Mouse (Mus musculus): ENCODE measurements around the gene Gnai2. TPM values are rescaled to one million over a fixed set of nuclear protein-coding genes. Genes with fewer than 3 reads are reported as not detected.

Gene Gnai2
- polyA plus RNA-seq, 1 experiment from 2014 or later, result 299 TPM

DNA sequence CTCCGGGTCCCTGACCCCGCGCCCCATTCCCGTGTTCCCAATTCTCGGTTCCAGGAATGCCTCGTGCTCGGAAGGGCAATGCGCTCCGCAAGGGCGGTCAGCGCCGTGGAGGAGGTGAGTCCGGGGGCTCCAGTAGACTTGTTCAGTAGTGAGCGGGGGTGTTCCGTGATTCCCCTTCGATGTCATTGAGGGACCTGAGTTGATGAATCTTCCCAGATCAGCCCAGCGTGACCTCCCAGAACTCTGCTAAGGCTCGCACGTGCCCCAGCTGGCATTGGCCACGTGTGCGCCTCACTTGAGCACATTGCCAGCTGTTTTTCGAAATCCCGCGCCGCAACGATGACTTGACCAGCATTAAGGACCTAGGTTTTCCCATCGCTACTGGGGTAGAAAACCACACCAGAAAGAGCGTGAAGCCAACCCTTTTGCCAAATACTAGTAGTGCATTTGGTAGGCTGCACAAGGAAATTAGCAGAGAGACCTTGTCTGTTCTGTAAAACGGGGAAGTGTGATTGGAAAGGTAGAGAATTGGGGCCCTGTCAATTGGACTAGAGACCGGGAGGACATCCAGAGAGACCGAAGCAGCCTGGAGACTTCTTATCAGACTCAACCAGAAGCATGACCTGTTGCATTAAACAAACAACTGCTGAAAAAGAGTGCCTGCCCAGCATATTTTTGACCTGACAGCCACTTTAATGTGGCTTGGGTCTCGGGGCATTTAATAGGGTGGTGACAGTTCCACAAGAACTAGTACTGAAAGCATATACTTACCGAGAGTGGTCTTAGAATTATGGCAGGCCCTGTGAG, 47.1 kb downstream of the Gnai2 start:
- H3K36me3 ChIP-seq (replicated peaks), result peaks cover 7% of the 10 kb centered on the region; the same call in 1 of the 2 replicates
- H3K9me3 ChIP-seq, result no peaks in the 10 kb centered on the region
- H3K4me1 ChIP-seq, result peaks cover 14% of the 10 kb centered on the region
- 7% methylated on average over 33 of the region's 33 CpGs for WGBS
- H3K4me2 ChIP-seq, result peak overlapping the region; percentile 65
- H3K4me3 ChIP-seq, result peak overlapping the region; percentile 60
- no peak; the same call in 1 of the 2 replicates for ATAC-seq (replicated peaks)
- H3K27ac ChIP-seq, result no peak overlapping the region
- H3K9ac ChIP-seq, result peak overlapping the region; percentile 46
- H3K27me3 ChIP-seq (replicated peaks), result no peaks in the 10 kb centered on the region

- peak within 1 kb of the TSS; percentile 46 for H3K9ac ChIP-seq
- ATAC-seq (replicated peaks), result peak; percentile 96
- 15% methylated on average over 46 of the region's 46 CpGs for WGBS
These were observed 48.0 kb downstream of the Gnai2 start, which contains the start of gene Ifrd2 for GRCm38 (mm10) chr9:107586974-107587832. Ifrd2 (plus strand) TSS chr9:107587642.

DNA sequence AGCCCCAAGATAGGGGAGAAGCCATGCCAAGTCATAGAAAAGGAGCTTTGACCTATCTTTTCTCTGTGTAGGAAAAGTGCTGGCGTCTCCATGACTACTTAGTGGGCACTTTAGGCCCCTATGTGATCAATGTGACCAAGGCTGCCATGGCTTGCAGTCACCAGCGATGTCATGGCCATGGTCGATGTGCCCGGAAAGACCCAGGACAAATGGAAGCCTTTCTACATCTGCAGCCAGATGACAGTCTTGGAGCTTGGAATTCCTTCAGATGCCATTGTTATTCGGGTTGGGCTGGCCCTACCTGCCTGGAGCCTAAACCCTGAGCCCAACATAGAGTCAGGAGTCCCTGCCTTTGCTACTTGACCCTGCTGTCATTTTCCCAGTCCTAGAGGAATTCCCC, 48.7 kb downstream of the Gnai2 start:
- H3K4me2 ChIP-seq, result no peak overlapping the region
- WGBS, result 89% methylated on average over 5 of the region's 5 CpGs
- no peak for ATAC-seq (replicated peaks)

More at GRCm38 (mm10) chr9:107586974-107587832, 48.0 kb downstream of the Gnai2 start, which contains the start of gene Ifrd2:
- Histone ChIP-seq H3K36me3 (replicated peaks) (peaks cover 7% of the 10 kb centered on the region; the same call in 1 of the 2 replicates), H3K27ac (no peak within 1 kb of the TSS), H3K4me1 (peaks cover 16% of the 10 kb centered on the region), H3K4me3 (peak within 1 kb of the TSS; percentile 60), H3K9me3 (no peaks in the 10 kb centered on the region), H3K4me2 (peak within 1 kb of the TSS; percentile 65), H3K27me3 (replicated peaks) (no peaks in the 10 kb centered on the region)

DNA sequence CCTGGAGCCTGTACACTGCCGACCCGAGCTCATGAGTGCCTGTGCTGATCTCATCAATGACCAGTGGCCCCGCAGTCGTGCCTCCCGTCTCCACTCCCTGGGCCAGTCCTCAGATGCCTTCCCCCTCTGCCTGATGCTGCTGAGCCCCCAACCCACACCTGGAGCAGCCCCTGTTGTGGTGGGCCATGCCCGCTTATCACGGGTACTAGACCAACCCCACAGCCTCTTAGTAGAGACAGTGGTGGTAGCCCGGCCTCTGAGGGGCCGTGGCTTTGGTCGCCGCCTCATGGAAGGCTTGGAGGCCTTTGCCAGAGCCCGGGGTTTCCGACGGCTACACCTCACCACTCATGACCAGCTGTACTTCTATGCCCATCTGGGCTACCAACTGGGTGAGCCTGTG, 52.0 kb downstream of the Gnai2 start:
- Histone ChIP-seq H3K27ac (no peak overlapping the region), H3K4me3 (no peak overlapping the region), H3K9ac (no peak overlapping the region), H3K36me3 (replicated peaks) (no peaks in the 10 kb centered on the region), H3K27me3 (replicated peaks) (no peaks in the 10 kb centered on the region), H3K9me3 (no peaks in the 10 kb centered on the region), H3K4me2 (no peak overlapping the region), H3K4me1 (peaks cover 35% of the 10 kb centered on the region)
- no peak for ATAC-seq (replicated peaks)
- WGBS, result 93% methylated on average over 14 of the region's 14 CpGs

More for the DNA sequence above, 48.7 kb downstream of the Gnai2 start:
- Histone ChIP-seq H3K36me3 (replicated peaks) (peaks cover 6% of the 10 kb centered on the region; the same call in 1 of the 2 replicates), H3K9ac (no peak overlapping the region), H3K9me3 (no peaks in the 10 kb centered on the region), H3K4me3 (no peak overlapping the region), H3K27ac (no peak overlapping the region), H3K27me3 (replicated peaks) (no peaks in the 10 kb centered on the region), H3K4me1 (peaks cover 23% of the 10 kb centered on the region)

- no peak overlapping the region for H3K4me3 ChIP-seq
- no peaks in the 10 kb centered on the region for H3K36me3 ChIP-seq (replicated peaks)
- no peak for ATAC-seq (replicated peaks)
- H3K27ac ChIP-seq, result no peak overlapping the region
- H3K27me3 ChIP-seq (replicated peaks), result no peaks in the 10 kb centered on the region
- no peak overlapping the region for H3K9ac ChIP-seq
- H3K9me3 ChIP-seq, result no peaks in the 10 kb centered on the region
- peaks cover 32% of the 10 kb centered on the region for H3K4me1 ChIP-seq
- no peak overlapping the region for H3K4me2 ChIP-seq
- 88% methylated on average over 7 of the region's 7 CpGs for WGBS
These were observed 52.6 kb downstream of the Gnai2 start for GRCm38 (mm10) chr9:107582509-107583062.

DNA sequence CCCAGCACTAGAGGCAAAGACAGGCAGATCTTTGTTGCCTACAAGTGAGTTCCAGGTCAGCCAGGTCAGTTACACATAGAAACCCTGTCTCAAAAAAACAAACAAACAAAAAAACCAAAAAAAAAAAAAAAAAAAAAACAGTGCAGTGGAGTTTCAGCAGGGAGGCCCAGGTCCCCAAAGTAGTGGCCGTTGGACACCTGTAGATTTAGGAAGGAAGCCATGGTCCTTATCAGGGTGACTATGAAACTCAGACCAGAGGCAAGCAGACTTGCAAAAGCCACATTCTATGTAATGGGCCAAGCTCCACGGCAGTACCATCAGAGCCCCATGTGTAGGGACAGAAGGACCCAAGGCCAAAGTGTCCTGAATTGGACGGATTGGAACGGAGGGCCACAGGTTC, 53.6 kb downstream of the Gnai2 start:
- peak overlapping the region; percentile 96 for H3K4me2 ChIP-seq
- peaks cover 34% of the 10 kb centered on the region for H3K4me1 ChIP-seq
- WGBS, result 76% methylated on average over 4 of the region's 4 CpGs
- peak overlapping the region; percentile 82; the same call in 1 of the 2 replicates for H3K27ac ChIP-seq
- peak overlapping the region; percentile 68 for H3K9ac ChIP-seq
- H3K27me3 ChIP-seq (replicated peaks), result no peaks in the 10 kb centered on the region
- H3K36me3 ChIP-seq (replicated peaks), result no peaks in the 10 kb centered on the region
- H3K9me3 ChIP-seq, result no peaks in the 10 kb centered on the region
- H3K4me3 ChIP-seq, result peak overlapping the region; percentile 57
- no peak for ATAC-seq (replicated peaks)

- peak within 1 kb of the TSS; percentile 96 for H3K4me2 ChIP-seq
- peak within 1 kb of the TSS; percentile 57 for H3K4me3 ChIP-seq
- H3K36me3 ChIP-seq (replicated peaks), result no peaks in the 10 kb centered on the region
- peak; percentile 77 for ATAC-seq (replicated peaks)
- no peaks in the 10 kb centered on the region for H3K9me3 ChIP-seq
- peaks cover 34% of the 10 kb centered on the region for H3K4me1 ChIP-seq
- peak within 1 kb of the TSS; percentile 68 for H3K9ac ChIP-seq
- H3K27me3 ChIP-seq (replicated peaks), result no peaks in the 10 kb centered on the region
- peak within 1 kb of the TSS; percentile 82 for H3K27ac ChIP-seq
- under 1% methylated on average over 32 of the region's 32 CpGs for WGBS
These were observed 54.5 kb downstream of the Gnai2 start, which contains the start of gene Hyal3 for GRCm38 (mm10) chr9:107580501-107581317. Hyal3 (plus strand) TSS chr9:107580818.

DNA sequence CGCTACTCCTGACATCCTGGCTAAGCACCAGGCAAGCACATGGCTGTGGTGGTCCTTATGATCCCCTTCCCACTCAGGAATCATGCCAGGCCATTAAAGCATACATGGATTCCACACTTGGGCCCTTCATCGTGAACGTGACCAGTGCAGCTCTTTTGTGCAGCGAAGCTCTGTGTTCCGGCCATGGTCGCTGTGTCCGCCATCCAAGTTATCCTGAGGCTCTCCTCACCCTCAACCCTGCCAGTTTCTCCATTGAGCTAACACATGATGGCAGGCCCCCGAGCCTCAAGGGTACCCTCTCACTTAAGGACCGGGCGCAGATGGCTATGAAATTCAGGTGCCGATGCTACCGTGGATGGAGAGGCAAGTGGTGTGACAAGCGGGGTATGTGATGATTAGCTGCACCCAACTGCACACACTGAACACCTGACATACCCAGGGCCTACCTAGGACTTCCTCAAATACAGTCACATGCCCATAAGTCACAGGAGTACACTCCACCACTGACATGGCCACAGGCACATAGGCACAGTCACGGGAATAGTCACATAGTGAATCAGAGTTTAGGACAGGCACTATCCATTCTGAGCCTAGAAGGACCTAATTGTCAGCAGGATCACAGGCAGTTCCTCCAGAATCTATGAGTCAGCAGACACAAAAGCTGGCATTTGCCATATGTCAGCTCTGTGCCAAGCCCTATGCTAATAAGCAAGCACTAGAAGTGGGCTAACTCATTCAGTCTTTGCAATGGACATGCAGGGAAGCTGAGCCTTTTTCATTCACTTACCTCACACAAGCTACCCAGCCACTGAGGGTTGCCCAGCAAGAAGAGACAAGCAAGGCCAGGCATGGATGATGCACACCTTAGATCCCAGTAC, 55.9 kb downstream of the Gnai2 start:
- H3K4me1 ChIP-seq, result peaks cover 34% of the 10 kb centered on the region
- H3K27ac ChIP-seq, result no peak overlapping the region
- 0 out of 2 replicates have a peak overlapping the region, but pooled peaks have one; percentile 8 for H3K9ac ChIP-seq
- 96% methylated on average over 14 of the region's 14 CpGs for WGBS
- no peak for ATAC-seq (replicated peaks)
- peak overlapping the region; percentile 96; the same call in 1 of the 2 replicates for H3K4me2 ChIP-seq
- no peaks in the 10 kb centered on the region for H3K27me3 ChIP-seq (replicated peaks)
- no peaks in the 10 kb centered on the region for H3K9me3 ChIP-seq
- H3K4me3 ChIP-seq, result no peak overlapping the region
- H3K36me3 ChIP-seq (replicated peaks), result peaks cover 4% of the 10 kb centered on the region; the same call in 1 of the 2 replicates

GRCm38 (mm10) chr9:107578587-107578986, 56.6 kb downstream of the Gnai2 start, which contains the start of gene Naa80:
Naa80 (plus strand) TSS chr9:107578887.
- peaks cover 4% of the 10 kb centered on the region; the same call in 1 of the 2 replicates for H3K36me3 ChIP-seq (replicated peaks)
- H3K4me1 ChIP-seq, result peaks cover 34% of the 10 kb centered on the region
- 77% methylated on average over 3 of the region's 3 CpGs for WGBS
- no peak for ATAC-seq (replicated peaks)
- H3K4me3 ChIP-seq, result no peak within 1 kb of the TSS
- H3K4me2 ChIP-seq, result no peak within 1 kb of the TSS
- H3K27ac ChIP-seq, result no peak within 1 kb of the TSS
- 0 out of 2 replicates have a peak within 1 kb of the TSS, but pooled peaks have one; percentile 8 for H3K9ac ChIP-seq
- H3K9me3 ChIP-seq, result no peaks in the 10 kb centered on the region
- H3K27me3 ChIP-seq (replicated peaks), result no peaks in the 10 kb centered on the region

DNA sequence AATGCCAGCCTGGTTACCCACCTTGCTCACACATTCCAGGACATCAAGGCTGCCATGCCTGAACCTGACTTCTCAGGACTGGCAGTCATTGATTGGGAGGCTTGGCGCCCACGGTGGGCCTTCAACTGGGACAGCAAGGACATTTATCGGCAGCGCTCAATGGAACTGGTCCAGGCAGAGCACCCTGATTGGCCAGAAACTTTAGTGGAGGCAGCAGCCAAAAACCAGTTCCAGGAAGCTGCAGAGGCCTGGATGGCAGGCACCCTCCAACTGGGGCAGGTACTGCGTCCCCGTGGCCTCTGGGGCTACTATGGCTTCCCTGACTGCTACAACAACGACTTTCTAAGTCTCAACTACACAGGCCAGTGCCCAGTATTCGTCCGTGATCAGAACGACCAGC, 57.3 kb downstream of the Gnai2 start:
- no peaks in the 10 kb centered on the region for H3K9me3 ChIP-seq
- no peak overlapping the region for H3K9ac ChIP-seq
- no peak overlapping the region for H3K4me2 ChIP-seq
- H3K27ac ChIP-seq, result no peak overlapping the region
- ATAC-seq (replicated peaks), result no peak
- 93% methylated on average over 10 of the region's 10 CpGs for WGBS
- no peaks in the 10 kb centered on the region for H3K27me3 ChIP-seq (replicated peaks)
- peaks cover 4% of the 10 kb centered on the region; the same call in 1 of the 2 replicates for H3K36me3 ChIP-seq (replicated peaks)
- peaks cover 34% of the 10 kb centered on the region for H3K4me1 ChIP-seq
- no peak overlapping the region for H3K4me3 ChIP-seq

Measured in midbrain, embryonic 15.5 days (tissue).